Mouse (Mus musculus): ENCODE measurements around the gene Diras1.
"Not testable (repeated sequence)": the region's sequence is repeated elsewhere in the genome, so short reads cannot be mapped to it uniquely, and the experiment has no call there.

Diras1 gene

DNA sequence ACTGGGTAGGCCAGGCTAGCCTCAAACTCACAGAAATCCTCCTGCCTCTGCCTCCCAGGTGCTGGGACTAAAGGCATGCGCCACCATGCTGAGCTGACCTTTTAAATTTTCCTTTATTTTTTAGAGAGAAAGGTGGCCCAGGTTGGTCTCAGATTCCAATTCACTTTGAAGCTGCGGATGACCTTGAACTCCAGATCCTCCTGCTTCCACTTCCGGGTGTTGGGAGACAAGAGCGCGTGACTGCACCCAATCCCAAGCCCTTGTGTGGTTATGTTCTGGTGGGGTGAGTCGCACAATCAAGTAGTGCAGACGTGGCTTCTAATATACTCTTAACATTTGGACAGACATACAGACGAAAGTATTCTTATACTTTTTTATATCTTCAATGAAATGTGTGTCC, 29.0 kb downstream of the Diras1 start:
- DNase-seq, result no peak

DNA sequence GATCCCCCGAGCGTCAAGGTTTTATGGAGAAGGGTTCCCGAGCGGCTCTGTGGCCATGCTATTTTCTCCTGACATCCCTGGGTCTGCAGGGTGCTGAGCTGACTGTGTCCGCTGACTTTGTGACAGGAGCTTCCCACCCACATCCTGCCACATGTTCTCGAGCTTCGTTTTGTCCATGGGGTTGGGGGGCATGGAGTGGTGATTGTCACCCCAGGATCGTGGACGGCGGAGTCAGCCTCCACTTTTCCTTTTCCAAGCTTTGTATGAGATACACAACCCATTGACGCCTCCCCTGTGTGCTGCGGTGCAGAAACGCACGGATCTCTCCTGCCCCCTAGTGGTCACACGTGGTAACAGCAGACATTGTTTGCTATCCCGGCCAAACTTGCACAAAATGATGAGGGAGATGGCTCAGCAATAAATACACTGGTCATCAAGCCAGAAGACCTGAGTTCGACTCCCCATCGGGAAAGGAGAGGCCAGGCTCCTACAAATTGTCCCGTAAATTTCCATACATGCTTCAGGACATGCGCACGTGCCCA, 30.3 kb downstream of the Diras1 start:
- DNase-seq, result peak; percentile 86

DNA sequence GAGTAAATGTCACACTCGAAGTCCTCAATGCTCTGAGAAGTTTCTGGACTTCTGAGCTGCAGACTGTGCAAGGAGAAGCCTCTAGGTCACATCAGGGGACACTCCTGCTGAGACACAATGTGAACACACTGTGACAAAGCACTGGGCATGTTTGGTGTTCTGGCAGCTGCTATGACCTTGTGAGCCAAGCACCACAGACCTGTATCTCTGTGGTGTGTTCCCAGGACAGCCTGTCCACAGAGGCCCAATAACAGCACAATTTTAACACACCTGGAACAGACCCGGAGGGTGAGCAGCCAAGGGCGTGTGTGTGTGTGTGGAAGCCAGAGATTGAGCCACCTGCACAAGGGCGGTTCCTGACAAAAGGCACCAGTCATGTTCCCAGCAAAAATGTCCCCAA, 30.8 kb downstream of the Diras1 start:
- no peak for DNase-seq

DNA sequence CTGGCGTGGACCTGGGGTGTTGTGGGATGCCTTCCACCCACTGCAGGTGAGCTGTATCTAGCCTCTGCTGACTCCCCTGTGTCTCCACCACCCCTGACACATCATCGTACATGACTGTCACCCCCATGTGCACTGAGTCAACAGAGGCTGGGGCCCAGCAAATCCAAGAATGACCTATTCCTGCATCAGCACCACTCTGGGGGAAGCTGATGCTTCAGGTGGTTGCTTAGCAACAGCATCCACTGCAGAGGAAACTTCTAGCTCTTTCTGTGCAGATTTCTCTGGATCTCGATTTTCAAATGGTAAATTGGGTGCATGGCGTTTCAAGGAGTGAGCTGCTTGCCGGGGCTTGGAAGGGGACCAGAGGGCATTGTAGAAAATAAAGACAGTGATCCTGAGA, 32.2 kb downstream of the Diras1 start:
- DNase-seq, result no peak

DNA sequence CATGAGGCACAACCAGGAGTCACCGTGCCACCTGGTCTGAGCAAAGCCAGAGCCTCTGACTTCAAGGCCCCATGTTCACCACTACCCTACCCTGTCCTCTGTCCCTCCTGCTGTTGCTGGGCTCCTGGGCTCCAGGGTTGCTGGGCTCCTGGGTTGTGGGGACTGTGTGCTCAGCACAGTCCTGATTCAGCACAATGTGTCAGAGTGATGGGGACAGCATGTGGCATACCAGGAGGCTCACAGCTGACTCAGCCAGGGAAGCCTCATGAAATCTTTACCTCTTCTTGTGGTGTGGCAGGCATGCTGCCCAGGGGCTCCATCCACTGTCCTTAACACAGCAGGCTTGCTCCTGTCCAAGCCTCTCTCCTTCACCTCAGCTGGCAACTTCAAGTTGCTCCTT, 33.5 kb downstream of the Diras1 start:
- no peak for DNase-seq

DNA sequence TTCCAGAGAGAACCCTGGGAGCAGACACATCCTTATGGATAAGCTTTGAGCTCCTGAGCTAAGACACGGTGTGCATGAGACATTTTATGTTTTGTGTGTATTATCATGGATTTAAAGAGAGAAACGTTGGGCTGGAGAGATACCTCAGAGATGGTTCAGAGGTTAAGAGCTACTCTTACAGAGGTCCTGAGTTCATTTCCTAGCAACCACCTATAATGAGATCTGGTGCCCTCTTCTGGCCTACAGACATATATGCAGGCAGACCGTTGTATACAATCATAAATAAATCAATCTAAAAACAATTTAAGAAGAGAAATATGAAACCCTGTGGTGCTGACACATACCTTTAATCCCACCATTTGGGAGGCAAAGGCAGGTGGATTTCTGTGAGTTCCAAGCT, 34.5 kb downstream of the Diras1 start:
- DNase-seq, result no peak

DNA sequence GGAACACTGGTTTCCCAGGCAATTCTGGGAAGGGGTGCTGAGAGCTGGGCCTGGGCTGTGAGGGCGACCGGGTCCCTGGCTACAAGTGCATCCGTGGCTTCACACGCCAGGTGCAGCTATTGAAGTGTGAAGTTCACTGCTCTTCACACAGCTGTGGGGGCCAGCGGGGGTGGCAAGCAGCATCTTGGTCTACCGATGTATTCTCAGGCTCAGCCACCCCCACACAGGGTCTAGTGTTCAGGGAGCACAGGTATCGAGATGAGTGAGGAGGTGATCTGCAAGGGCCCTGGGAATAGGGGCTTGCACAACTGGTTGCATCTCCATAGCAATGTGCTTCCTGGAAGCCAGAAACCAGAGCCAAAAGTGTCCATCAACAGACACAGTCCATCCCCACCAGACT, 35.1 kb downstream of the Diras1 start:
- DNase-seq, result no peak

DNA sequence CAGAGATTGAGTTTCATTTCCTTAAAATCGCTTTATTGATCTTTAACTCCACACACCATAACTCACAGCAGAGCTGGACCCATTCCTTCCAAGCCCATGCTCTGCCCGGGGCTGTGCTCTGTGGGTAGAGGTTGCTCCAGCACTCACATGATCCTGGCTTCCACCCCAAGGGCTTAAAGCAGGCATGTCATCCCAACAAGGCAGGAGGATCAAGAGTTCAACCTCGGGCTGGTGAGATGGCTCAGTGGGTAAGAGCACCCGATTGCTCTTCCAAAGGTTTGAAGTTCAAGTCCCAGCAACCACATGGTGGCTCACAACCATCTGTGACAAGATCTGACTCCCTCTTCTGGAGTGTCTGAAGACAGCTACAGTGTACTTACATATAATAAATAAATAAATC, 35.6 kb downstream of the Diras1 start:
- DNase-seq, result not testable (repeated sequence)

DNA sequence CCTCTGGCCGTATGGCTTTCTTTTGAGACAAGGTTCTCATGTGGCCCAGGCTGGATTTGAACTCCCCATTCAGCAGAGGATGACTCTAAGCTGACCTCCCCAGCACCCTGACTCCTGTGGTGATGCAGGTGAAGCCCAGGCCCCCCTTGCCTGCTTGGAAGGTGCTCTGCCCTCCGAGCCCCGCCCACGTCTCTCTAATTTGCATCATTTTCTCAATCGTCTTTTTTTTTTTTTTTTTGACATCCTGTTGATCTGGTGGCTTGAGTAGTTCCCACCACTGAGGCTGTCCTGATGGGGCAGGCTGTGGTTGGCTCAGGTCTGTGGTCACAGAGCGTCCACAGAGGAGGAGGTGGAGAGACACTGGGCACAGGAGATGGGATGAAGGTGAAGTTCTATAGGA, 36.0 kb downstream of the Diras1 start:
- DNase-seq, result no peak

DNA sequence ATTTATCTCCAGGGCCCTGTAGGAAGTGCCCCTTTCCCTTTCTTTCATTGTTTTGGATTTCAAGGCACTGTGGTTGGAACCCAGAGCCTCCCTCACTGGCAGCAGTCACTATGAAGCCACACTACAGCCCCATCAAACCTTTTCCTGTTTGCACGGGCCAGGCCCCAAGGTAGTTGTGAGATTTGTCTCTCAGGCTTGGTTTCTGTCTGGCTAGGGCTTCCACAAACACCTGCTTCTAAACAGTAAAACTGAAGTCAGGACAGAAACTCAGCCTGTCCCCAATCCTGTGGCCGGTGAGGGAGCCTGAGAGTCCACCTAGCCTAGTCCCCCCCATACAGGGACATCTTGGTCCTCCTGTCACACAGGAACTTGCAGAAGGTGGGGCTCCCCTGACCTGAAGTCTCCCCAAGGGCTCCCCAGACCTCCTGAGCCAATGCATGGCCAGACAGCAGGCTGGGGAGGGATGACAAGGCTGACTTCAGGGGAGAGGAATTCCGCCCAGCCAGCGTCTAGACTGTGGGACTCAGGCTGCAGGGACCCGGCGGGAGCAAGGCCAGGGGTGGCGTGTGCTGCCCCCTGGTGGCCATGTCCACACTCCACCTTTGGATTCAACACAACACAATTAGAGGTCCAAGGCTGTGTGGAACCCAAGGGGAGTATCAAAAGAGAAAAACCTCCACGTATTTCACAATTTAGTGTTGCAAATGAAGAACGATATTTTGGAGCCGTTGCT, 37.6 kb downstream of the Diras1 start:
- peak; percentile 79 for DNase-seq

DNA sequence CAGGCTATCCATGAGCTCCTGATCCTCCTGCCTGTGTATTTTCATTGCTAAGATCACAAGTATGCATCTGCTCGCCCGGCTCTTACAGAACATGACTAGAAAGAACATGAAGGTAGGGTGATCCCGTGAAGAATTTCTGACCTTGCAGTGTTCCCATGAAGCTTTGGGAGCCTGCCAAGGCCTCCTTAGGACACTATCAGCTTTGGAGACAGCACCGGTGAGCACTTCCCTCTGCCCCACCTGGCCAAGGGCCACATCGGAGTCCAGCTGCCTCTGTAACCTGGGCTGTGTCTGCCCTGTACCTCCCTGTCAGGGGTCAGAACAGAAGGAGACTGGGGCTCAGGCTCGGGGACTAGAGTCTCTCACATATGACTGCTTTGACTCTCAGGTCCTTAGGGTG, 38.7 kb downstream of the Diras1 start:
- DNase-seq, result no peak

DNA sequence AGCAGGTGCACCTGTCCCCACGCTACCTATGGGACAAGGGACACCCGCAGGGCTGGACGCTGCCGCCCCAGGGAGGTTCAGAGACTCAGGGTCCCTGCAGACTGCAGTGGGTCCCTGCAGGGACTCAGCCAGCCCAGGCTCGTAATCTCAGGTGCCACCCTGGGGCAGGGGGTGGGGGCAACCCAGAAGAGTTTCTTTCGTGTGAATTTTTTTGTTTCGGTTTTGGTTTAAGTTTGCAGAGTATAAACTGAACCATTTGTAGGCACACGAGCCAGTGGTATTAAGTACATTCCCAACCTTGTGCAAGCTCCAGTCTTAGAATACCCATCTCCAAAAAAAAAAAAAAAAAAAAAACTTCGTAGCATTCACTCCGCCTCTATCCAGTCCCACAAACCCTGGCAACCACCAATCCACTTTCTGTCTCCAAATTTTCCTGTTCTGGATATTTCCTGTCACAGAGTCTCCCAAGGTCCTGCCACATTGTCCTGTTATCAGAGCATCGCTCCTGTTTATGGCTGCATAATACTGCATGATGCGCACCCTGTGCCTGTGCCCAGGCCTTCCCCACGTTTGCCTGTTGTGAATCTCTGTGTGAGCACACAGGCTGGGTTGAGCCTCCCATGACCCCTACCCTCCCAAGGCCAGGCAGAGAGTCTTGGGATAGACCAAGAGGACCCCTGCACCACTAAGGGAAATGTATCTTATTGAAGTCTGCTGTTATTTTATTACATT, 39.3 kb downstream of the Diras1 start:
- no peak for DNase-seq

DNA sequence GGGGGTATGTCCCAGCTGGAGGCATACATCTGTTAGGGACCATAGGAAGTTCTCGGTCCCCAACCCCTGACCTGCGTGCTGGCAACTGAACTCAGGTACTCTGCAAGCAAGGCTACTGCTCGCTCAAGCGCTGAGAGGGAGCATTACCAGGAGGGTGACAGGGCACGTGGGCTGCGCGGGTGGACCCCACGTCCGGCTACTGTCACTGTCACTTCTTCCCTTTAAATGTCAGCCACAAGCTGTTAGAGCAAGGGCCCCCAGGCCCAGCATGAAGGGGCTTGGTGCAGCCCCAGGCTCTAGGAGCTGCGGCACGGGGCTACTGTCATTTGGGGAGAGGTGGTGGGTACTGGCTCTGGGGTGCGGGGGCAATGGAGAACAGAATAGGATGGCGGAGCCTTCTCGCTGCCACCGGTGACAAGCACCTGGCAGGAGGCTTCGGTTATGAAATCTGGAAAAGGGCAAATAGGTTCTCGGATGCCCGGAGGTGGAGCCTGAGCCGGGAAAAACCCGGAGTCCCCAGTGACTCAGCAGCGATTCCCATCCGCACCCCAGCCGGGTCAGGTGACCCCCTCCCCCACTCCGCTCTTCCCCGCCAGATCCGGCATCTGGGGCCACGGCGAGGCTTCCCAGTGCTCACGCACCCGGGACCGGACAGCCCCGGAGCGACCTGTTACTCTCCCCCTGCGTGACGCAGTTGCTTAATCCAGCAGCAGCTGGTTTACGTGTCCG, 40.1 kb downstream of the Diras1 start:
- DNase-seq, result peak; percentile 55

DNA sequence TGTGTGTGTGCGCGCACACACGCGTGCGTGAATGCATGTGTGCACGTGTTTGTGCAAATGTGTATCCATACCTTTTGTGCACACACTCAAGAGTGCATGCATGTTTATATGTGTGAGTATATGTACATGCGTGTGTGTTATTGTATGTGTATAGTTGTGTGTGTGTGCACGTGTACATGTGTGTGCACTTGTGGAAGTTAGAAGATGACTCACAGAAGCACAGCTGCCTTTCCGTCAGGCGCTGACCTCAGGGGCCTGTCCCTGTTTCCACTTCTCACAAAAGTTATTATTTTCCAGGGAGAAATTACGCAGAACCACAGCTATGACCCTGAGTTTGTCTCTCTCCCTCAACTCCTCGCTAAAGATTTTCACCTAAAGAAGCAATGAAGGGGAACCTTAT, 41.2 kb downstream of the Diras1 start:
- DNase-seq, result no peak

DNA sequence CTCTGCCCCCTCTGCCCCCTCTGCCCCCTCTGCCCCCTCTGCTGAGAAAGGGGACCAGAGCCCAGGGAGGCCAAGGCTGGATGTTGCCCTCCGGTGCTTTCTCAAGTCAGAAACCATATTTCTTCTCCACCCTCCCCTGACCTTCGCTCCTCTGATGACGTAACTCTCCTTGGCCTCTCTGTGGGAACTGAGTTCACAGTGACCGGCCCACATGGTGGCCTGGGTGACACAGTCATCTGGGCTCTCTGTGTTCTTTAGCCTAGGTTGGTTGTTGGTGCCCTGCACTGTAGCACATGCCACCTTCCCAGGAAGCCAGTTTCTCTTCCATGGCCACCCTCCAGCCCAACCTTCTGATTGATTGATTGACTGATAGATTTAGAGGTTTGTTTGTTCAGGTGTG, 43.1 kb downstream of the Diras1 start:
- DNase-seq, result no peak

DNA sequence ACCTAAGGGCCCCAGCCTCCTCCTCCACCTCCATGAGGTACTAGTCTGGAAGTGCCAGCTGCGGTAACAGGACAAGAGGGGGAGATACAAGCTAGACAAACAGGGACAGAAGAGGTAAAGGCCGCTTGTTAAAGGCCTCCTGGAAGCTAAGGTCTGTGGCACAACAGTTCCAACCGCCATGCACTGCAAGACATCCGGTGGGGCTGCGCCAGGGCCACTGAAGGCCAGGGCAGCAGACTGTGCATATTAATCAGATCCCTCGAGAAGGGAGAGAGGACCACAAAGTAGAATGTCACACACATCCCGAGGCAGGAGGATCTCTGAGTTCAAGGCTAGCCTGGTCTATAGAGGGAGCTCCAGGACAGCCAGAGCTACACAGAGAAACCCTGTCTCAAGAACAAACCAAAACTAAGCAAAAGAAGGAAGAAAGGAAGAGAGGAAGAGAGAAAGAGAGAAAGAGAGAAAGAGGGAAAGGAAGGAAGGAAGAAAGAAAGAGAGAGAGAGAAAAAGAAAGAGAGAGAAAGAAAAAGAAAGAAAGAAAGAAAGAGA, 43.8 kb downstream of the Diras1 start:
- DNase-seq, result no peak

DNA sequence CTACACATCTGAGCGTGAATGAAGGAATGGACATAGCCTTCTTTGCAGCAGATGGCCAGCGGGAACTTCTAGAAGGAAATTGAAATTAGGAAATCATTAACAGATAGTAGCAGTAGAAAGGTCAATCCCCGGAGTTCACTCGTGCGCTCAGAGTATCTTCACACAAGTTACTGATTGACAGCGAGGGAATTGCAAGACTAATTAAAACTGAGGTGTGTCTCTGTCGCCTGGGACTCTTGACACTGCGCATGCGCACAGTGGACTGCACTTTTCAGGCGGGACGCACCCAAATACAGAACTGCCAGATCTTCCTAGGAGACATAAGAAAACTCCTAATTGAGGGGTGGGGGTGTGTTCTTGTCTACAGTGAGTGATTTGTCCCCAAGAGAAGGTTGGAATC, 50.0 kb downstream of the Diras1 start:
- no peak for DNase-seq

DNA sequence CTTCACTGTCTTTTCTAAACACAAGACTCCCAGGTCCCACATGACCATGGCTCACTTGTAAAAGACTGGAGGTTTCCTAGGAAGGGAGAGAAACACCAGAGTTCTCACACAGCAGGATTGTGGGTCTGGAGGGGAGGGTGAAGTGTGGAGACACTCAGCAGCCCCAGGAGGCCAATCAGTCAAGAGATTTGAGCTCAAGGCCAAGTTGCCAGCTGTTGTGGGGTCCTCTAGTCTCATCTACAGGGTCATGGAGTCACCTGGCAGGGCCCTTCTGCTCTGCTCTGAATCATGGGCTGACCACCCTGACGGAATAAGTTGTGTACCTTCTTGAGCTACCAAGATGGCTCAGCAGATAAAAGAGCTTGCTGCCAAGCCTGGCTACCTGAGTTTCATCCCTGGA, 51.7 kb downstream of the Diras1 start:
- DNase-seq, result no peak

DNA sequence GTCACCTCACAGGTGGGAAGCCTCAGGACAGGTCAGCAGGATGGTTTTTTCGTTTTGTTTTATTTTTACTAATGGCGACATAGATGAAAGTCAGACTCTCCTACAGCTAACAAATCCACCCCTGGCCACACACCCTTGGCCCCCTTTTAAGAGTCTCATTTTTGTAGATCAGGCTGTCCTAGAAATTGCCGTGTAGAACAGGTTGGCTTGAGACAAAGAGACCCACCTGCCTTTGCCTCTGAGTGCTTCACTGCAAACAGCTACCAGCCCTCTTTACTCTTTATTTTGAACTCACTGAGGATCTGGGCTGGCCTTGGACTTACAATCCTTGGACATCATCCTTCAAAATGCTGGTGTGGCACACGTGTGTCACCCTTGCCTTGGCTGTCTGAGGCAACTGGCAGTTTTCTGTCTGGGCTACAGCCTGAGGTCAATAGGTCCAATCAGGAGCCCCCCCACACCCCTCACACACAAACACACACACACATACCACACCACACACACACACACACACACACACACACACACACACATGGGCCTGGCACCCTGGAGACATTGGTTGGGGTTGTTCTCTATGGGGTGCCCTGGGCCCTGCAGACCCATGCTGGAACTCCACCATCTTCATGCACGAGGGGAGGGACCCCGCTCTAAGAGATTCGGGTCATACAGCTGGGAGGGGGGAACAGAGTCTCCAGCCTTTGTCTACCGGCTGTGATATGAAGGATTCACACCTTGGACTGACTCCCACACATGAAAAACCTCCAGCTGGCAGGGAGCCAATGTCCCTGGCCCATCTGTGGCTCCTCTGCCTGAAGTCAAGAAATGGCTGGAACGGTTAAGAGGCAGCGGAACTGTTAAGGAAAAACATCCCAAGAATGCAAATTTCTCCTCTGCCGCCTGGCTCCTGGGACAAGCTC, 53.1 kb downstream of the Diras1 start:
- DNase-seq, result peak; percentile 81

DNA sequence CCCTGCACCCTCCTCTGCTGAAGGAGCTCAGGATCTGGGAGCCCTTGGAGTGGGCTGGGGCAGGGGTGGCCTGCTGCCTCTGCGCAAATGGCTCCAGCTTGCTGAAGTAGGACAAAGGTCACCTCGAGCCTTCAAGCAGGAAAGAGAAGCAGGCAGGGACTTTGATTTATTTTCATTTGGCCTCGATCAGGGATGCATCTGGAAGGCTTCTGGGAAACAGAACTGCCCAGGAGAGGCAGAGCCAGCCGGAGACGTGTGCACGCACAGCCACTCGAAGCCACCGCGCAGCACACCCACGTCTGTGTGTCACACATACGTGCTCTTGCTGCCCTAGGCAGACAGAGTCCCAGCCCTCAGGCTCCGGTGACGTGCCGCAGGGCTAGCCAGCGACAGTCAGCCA, 53.9 kb downstream of the Diras1 start:
- no peak for DNase-seq

DNA sequence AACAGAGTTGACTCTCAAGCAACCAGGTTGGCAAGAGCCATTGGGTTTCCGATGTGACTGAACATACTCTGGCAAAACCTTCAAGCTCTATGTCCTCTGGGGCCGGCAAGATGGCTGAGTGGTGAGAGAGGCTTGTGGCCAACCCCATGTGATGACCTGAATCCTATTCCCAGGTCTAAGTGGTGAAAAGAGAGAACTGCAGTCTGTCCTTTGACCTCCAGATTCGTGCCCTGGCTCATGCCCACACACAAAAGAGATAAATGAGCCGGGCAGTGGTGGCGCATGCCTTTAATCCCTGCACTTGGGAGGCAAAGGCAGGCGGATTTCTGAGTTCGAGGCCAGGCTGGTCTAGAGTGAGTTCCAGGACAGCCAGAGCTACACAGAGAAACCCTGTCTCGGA, 55.3 kb downstream of the Diras1 start:
- no peak for DNase-seq

Measured in cerebellum, adult 11 months (tissue).